Mouse (Mus musculus) inflammation-experienced regulatory T-cells, adult 6 months (primary cell): Measurements from ENCODE around the gene Itpr1. TPM values are rescaled to one million over a fixed set of nuclear protein-coding genes. Genes with fewer than 3 reads are reported as not detected.
A peak's percentile ranks its signal among the peaks of the same experiment; 100 is the strongest.
"Not testable (repeated sequence)": the region's sequence is repeated elsewhere in the genome, so short reads cannot be mapped to it uniquely, and the experiment has no call there.

Experiments used
- ATAC-seq: one replicate; pipeline ENCODE4 v1.8.0; 2017
- polyA plus RNA-seq, 3 experiments: library from polyadenylated mRNA; unstranded; fragments of 100-300 nt; shearing (Covaris generic); gene quantifications; one replicate each; pipeline ENCODE4 v1.2.1; 2017

Itpr1 gene
- polyA plus RNA-seq, 3 experiments from 2014 or later, result 15.3 to 18.8 (median 17.0) TPM

DNA sequence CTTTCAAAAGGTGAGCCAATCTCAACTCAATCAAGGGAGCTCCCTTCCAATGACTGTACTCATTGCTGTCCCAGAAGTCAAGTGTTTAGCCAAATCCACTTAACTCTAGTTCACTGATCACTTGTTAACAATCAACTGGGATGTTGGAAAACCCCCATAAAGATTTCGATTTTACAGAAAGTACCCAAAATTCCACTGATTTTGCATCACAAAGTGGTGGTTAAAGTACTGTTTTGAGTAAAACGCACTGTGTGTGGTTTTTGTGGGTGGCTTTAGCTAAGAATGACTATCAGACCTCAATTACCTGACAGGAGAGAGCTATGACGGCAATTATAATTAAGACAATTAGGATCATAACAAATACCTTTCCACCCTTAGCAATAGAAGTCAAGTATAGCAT, 340.1 kb downstream of the Itpr1 start:
- ATAC-seq, result peak; percentile 12

DNA sequence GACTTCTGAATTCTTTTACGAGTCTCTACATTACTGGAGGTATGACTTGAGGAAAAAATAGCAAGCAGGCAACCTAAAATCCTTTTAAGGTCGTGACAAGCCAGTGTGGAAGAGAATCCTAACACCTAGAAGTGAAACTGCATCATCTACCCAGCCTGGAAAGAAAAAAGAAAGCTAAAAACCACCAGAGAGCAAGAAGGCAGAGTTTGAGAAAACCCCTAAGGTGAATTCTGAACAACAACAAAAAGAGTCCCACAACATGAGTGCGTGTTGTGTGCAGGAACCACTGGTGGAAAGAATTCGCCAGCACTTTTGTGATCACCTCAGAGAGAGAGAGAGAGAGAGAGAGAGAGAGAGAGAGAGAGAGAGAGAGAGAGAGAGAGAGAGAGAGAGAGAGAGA, 340.6 kb downstream of the Itpr1 start:
- ATAC-seq, result peak; percentile 51

DNA sequence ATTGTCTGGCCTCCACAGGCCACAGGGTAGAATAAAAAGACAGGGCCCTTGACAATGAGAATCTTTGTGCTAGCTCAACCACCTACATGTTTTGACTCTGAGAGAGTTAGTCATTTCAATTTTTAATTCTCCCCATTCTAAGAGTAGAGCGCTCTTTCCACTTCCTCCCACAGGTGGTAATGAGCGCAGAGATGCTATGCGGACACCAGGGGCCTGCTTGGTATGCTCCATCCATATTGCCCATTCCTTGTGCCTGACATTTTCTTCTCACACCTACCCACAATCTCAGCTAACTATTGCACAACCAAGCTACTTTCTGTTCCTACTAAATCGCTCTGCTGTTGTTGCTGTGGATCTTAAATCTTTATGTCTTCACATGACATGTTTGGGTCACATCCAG, 341.5 kb downstream of the Itpr1 start:
- peak; percentile 30 for ATAC-seq

DNA sequence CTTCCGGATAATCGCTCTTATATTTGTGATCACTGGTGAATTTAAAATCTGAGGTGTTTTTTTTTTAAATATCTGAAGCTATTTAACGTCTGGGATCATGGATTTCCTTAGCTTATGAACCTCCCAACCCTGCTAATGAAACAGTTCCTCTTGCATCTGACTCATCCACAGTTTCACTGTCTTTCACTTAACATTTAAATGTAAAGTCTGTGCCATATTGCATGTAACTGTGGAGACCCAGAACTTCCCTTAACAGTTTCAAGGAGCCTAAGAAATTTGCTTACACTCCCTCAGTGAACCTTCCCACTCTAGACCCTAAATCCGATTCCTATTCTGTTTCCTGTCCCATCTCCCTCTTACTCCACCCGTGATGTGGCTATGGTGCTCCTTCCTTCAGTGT, 342.0 kb downstream of the Itpr1 start:
- ATAC-seq, result no peak

DNA sequence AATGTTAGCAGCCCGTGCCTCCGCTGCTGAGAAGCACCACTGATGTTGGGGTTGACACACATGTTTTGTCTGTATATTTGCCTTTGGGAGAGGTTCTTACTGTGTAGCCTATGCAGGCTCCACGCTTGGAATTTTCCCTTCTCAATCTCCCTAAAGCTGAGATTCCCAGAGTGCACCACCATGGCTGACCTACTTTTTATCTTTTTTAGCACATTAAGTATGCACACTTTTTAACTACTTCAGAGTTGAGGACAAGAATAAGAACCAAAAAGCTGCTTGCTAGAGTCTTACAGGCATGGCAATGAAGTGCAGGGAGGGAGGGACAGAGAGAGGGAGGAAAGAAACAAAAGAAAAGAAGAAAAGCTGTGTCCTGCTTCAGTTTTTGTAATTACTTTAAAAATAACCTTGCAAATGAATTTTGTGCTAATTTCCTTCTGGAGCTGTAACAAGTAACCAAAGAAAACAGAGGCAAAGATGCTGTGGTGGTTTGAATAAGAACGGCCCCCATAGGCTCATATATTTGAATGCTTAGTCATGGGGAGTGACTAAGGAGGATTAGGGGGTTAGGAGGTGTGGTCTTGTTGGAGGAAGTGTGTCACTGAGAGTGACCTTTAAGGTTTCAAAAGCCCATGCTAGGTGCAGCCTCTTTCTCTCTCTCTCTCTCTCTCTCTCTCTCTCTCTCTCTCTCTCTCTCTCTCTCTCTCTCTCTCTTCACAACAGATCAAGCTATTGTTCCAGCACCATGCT, 344.9 kb downstream of the Itpr1 start:
- ATAC-seq, result no peak

DNA sequence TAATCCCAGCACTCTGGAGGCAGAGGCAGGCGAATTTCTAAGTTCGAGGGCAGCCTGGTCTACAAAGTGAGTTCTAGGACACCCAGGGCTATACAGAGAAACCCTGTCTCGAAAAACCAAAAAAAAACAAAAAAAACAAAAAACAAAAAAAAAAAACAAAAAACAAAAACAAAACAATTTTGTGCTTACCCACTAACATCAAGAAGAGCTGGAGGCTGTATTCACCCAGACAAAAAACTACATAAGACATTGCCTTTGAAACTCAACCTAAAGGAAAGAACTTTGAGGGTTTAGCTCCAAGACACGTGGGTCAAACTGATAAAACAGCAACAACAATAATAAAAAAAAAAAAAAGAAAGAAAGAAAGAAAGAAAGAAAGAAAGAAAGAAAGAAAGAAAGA, 346.3 kb downstream of the Itpr1 start:
- ATAC-seq, result not testable (repeated sequence)

DNA sequence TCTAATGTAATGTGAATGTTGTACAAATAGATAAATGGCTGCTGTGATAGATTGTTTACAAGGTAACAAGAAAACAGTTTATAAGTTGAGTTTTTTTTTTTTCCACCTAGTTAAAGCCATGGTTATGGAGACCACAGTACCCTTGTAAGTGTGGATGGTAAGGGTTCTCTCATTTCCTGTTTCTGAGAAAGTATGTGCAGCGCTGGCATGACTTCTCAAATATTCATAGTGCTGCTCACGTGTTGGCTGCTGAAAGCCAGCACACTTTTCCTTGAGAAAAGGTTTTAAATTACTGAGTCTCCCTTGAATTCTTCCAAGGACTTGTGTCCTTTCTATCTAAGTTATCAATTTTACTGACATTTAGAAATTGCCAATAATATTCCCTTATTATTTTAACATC, 350.1 kb downstream of the Itpr1 start:
- ATAC-seq, result no peak

DNA sequence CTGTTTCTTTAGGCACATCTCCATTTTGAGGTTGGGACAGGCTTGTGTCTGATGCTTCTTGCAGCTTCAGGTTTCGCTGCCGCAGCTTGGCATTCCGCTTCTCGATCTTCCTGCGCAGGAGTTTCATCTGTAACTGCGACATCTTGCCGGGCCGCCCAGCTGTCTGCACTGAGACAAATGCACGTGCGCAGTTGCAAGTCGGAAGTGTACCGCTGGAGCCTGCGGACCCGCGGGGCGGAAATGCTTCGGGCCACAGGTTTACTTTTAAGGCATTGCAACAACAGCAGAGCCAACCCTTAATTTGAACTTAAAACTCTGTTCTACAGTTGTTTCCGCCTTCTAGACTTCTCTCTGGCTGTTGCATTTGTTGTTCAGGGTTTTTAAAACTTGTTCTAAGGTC, 352.6 kb downstream of the Itpr1 start:
- peak; percentile 56 for ATAC-seq

DNA sequence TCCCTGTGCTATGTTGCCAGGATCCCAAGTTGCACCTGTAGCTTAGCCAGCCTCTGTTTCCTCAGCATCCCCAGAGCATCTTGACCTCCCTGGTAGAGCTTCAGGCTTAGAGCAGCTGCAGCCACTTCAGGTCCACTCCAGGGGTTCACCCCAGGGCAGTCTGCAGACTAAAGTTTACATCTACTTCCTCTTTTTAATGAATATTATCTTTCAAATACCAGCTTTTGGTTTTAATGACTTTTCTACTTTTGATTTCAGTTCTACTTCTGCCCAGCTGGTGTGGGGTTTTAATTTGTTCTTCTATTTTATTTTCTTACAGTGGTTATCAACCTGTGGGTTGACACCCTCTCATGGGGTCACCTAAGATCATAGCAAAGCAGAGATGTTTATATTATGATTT, 353.7 kb downstream of the Itpr1 start:
- no peak for ATAC-seq

DNA sequence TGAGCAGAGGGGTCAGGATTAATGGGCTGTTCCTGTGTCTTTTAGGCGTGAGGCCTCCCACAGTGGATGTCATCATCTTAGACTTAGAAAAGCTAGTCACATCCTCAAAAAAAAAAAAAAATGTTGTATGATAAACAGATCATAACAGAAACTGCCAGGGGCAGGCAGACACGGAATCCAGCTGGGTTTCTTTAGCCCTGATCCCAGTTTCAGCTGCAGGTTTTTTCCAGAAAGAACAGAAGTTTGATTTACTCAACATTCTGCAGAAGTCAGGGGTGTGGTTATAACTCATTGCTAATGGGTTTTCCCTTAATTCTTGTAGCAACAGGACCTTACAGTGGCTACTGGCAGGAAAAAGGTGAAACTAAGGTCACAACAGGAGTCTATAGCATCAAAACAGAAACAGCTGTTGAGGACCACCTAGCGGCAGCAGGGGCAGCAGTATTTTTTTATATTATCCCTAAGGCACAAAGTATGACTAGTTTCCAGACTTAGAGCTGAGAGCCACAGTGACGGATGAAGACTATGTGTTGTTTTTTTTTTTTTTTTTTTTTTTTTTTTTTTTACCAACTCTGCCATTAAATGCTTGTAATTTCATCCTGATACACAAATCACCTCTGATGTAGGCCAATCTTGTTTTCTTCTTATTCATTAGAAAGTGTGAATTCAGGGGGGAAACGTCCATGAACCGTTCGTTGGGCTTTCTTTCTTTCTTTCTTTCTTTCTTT, 356.7 kb downstream of the Itpr1 start:
- no peak for ATAC-seq

DNA sequence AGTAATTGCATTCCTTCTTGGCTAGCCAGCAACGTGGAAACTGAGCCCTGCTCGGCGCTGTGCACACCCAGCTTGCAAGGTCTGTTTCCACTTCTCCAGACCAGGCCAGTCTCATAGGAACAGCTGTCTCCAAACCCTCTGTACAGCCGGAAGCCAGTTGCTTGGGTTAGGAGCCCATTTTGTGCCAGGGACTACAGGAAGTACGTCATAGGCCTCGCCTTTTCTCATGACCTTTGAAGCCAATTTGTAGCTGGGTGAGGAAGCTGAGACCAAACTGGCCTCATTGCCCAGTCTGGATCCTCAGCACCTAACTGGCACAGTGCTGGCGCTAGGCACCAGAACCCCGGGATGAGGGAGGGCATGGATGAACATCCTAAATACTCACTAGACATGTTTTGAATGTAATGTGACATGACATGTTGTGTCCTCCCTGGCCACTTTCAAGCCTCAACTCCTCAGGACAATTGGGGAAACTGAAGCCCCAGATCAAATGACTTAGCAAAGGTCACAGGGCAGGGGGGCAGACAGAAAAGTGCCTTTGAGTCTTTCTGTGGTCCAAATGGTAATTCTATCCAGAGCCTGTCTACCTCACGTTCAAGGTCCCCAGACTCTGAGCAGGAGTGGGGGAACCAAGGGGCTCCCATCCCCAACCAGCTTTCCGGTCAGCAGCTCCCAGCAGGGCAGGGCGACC, 357.6 kb downstream of the Itpr1 start:
- ATAC-seq, result peak; percentile 29

DNA sequence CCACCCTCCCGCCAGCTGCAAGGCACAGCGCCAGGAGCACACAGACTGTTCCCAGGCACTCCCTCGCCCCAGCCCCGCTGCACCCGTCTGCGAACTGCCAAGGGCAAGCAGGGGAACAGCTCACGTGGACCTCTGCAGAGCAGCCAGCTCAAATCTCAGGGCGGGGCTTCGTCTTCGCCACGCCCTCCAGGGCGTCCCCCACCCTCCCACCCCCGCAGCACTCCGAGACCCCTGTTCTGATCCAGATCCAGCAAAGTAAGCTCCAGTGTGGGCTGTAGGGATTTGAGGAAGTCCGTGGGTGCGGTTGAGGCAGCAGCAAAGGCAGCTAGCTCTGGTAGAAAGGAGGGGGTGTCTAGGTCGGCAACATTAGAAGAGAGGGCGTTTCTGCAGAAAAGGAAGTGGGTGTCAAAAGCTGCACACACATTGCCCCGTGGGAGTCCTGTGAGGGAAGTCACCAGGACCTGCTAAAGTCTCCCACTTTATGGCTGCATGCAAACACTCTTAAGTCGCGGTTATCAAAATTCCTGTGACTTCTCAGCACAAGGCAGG, 358.2 kb downstream of the Itpr1 start:
- ATAC-seq, result peak; percentile 84

DNA sequence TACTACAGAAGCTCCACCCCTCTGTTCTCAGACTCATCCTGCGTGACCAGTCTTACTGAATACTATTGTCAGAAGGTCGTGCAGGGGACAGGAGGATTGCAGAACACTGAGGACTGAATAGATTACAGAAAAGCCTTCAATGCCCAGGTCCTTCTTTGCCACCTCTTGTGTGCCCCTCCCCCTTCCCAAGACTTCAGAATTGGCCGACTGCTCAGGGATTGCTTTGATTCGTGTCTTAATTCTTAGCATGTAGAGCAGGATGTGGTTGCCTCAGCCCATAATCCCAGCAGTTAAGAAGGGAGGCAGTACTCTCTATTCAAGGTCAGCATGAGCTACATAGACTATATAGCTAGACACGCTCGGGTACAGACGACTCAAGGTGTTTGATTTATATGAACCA, 359.8 kb downstream of the Itpr1 start:
- ATAC-seq, result peak; percentile 27

DNA sequence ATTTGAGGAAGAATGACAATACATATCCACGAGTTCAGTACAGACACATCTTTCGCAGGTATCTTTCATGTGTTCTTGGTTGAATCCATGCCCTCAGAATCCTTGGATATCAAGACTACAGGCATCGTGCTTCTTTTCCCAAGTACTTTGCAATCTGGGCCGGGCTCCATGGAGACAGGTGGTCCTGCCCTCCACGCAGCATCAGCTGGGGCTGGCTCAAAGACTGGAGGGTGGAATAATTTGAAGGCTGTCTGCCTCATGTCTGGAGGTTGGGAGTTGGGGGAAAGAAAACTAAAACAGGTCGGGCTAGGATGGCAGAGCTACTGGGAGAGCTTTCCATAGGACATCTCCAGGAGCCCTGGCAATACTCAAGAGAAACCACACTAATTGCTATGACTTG, 364.2 kb downstream of the Itpr1 start:
- no peak for ATAC-seq

DNA sequence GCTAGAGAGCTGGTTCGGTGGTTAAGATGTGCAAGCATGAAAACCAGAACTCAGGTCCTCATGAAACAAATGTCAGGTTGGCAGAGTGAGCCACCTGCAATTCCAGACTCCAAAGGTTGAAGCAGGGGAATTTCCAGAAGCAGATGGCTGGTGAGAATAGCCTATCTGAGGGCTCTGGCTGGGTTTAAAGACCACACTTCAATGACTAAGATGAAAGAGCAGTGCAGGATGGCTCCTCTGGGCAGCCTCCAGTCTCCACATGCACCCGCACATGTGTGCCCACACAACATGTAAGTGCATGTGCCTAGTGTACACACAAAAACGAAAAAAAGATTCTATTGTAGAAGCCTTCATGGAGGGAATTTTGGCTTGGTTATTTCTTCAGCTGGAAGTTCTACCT, 375.5 kb downstream of the Itpr1 start:
- ATAC-seq, result no peak

DNA sequence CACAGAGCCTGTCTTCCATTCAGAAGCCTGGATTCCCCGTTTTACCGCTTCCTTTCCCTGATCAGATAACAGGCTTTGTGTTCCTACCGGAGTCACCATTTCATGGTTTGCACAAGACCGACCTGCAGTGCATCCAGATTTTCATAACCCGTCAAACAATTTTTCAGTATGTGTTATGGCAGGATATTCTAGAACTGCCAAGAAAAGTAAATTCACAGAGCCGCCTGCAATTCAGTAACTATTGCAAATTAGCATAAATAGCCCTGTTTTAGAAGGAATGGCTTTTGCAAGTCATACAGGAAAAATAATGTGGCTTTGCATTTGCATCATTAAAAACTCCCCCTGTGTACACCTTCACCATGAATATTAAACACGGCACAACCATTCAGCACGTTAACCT, 379.3 kb downstream of the Itpr1 start:
- ATAC-seq, result no peak

DNA sequence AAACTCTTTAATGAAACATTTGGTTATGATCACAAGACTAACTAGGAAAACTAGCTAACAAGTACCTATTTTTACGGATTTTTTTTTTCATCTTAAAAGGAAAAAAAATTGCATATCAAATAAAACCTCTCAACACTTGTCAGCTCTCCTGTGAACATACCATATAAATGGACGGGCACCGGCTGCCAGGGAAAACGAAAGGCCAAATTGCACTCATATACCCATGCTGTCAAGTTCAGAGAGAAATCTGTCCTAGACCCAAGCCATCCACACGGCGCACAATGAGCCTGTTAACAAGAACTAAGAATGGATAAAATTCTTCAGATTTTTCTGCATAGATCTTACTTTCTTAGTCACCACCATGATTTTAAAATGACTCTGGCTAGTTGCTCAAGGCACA, 379.7 kb downstream of the Itpr1 start:
- no peak for ATAC-seq

DNA sequence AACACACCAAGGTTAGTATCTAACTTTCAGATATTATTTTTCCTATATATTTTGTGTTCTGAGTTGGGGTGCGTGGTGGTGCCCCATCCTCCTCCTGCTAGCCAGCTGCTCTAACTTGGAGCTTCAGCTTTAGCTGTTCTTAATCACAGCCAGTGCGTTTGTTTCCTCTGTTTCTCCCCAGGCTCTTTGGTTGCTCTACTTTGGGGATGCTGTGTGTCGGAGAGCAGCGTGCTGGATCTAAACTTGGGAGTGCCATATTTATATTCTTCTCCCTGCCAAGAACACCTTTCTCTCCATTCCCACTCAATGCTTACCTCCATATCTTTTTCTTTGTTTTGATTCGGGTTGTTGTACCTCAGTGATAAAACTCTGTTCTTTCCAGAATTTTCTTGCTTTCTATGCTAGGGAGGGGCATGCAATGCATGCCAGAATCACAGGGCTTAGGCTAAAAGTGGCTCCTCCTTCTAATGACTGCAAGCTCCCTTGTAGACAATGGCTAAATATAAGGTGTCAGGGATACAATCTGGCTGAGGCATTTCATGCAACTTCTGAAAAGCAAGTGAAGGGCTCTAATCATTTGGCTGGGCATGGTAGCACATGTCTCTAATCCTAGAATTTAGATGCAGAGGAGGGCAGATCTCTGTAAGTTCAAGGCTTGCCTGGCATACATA, 381.4 kb downstream of the Itpr1 start:
- no peak for ATAC-seq

DNA sequence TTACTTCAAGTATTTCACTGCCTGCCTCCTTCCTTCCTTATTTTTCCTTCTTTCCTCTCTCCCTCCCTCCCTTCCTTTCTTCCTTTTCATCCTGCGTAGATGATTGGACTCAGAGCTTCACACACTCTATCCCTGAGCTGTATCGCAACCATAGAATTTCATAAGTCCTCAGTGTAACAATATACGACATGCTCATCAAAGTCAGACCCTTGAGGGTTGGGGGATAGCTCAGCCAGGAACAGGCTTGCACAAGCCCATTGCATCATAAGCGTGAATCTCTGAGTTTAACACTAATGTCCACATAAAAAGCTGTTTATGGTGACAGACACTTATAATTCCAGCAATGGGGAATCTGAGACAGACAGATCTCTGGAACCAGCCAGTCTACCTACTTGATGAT, 385.8 kb downstream of the Itpr1 start:
- no peak for ATAC-seq

DNA sequence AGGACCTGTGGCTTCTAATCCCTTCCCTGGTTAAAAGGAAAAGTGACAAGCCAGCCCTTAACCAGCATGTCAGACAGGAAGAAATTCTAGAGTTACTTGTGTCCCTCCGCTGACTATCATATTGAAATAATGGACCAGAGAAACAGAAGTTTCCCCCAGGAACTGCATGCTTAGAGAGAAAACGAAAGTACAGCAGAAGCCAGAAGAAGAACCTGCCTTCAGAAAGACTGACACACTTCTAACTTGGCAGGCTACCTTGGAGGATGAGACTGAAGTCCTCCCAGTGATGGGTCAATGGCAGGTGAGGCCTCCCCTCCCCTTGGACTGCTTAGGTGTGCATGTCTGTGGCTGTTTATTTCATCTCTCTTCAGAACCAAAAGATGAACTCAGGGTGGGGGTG, 386.4 kb downstream of the Itpr1 start:
- ATAC-seq, result peak; percentile 60
